Mouse (Mus musculus): ENCODE measurements at regions not wholly inside any gene's neighbourhood (a gene's known extent, or its start where the extent isn't known, plus 50 kb on each side); places are given as distances from the start of the nearest gene placed in this dataset.

DNA sequence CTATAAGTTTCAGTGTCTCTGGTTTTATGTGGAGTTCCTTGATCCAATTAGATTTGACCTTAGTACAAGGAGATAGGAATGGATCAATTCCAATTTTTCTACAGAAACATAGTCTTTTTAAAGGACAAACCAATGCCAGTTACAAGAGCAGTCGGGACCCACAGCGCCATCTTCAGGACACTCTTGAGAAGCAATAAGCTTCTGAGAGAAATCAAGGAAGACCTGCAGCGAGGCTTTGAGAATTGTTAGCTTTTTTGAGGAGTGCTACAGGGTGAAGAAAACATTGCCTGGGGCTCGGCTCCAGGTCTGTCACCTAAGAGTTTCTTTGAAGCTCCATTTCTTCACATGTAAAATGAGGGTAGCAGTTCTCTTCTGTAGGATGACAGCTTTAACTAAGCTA lies 112.0 kb upstream of the Ppm1h start:
- DNase-seq, result no peak

DNA sequence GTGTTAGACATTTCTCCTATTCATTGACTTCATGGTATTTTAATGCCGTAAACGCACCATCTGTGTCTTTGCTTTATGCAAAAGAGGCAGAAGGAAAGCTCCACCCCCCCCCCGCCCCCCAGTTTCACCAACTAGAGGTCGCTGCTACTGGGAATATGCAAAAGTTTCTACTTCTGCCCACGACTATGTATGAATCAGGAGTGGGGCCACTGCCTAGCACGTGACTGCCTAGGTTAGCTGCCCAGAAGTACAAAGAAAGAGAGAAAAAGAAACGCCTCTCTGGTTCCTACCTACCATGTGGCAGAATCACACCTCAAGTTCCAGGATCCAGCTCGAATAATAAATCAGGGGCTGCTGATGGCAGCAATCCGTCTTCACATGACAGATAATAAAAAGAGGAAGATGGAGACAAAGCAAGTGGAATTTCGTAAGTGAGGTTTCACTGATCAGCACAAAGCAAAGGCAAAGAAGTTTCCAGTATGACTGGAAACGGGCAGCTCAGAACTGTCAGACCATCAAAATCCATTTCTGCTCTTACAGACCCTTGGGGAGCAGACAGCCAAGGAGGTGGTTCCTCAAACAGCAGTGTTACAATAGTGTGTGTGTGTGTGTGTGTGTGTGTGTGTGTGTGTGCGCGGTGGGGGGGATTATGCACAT lies 108.9 kb upstream of the Ppm1h start:
- no peak for DNase-seq

DNA sequence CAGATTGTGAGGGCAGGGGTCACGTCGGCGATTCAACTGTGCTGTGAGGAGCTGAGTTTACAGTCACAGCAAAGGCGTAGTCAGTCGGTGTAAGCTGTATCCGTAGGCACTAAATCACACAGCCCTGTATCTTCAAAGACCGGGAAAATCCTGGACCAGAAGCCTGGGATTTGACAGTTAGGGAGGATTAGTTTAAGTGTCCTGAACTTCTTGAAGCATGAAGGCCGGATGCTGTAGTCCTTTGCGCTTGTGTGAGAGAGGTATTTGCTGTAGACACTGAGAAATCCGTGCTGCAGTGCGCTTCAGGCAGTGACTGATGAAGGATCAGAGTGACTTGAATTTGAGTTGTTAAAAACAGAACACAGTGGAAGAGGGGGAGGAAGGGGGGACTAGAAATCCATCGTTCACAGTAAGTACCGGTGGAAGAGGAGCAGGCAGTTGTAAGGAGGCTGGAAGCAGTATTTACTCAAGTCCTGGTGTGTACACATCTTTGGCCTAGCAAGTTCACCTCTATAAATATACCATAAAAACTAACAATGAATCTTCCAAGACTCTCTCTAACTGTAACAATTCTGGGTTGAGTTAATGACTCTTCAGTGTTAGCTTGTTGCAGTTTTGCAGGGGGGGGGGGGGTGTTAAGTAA lies 107.5 kb upstream of the Ppm1h start:
- no peak for DNase-seq

DNA sequence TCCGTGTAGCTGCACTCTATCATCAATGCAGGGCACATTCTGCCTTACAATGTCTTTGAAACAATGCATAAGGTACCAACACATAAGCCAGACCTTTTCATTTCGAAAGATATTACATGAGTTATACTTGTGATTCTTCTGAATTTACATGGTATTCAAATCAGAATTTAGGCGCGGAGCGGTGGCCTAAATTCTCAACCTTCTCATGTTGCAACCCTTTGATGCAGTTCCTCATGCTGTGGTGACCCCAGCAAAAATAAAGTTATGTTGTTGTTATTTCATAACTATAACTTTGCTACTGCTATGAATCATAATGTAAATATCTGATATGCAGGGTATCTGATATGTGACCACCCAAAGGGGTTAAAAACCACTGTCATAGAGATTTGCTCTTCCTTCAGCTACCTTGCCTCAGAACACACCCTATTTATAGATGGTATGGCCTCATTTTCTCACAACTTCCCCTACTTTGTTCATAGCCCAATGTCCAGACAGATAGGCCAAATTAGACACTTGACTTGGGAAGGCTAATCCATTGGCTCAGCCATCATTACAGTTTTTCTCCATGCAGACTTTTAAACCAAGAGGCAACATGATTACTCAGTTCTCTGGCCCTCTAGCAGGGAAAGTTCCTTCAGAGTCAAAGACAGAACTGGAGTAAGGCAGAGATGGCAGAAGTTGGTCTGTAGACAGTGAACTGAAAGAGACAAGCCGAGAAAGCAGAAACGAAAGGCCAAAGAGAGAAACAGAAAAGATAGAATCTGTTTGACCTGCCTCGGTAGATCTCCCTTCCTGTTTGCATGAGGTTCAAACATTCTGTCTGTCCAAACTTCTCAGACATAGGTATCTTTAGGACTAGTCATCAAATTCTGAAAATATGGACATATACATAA lies 102.1 kb upstream of the Ppm1h start:
- no peak for DNase-seq

DNA sequence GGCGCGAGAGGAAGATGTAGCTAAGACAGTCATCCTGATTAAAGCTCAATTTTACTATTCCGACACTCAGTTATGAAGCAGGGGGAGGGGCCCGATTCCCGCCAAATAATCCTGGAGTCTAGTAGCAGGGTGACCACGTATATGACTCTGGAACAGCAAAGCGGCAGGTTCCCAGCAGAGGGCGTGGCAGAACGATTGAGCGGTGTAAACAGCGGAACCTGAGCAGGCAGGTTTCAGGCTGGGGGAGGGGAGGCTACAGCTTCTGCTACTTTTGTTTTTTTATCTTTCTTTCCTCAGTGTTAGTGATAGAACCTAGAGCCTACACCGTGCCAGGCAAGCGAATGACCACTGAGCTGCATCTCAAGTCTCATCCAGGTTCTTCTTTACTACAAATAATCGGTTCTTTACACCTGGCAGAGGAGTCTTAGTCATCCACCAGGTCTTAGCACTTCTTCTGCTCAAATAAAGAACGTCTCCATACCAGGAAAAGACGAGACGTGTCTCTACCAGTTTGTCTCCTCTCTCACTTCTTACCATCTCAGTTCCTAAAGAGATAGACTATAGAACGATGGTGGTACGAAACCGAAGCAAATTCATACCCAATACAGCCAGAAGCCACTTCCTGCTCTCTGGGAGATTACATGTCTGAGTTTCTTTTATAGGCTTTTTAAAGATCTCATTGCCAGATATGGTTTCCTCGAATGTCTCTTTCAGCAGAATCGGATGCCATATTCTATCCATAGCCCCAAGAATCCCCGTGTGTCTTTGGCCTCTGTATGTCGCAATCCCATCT lies 100.2 kb upstream of the Ppm1h start:
- peak; percentile 21 for DNase-seq

DNA sequence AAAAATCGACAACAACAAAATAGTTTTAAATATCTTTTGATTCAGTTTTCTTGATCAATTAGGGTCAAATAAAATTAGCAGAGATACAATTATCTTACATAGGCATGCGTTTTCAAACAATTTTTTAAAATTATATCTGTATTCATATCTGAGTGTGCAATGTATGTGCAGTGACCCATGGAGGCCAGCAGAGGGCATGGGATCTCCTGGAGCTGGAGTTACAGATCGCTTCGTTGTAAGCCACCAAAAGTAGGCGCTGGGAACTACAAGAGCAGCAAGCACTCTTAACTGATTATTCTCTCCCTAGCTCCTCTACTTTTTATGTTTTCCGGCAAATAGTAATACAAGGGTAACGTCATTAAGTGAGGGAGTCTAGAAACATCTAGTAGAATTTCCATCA lies 97.5 kb upstream of the Ppm1h start:
- DNase-seq, result no peak

DNA sequence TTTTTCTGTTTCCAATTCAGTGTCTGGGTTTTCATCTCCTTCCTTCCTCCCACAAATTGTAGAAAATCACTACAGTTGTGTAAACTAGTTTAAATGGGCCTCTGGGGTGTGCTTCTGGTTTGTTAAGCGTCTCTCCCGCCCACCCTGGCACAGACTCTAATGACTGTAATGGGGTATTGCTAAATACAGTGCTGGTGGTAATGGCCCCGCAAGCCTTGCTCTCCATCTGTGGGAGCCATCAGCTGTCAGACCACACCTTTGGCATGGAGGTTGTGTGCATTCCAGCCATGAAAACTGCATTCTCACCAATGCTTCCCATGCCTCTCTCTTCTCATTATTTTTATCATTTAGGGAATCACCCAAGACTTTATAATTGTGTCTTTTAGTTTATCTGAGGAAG lies 91.0 kb upstream of the Ppm1h start:
- no peak for DNase-seq

DNA sequence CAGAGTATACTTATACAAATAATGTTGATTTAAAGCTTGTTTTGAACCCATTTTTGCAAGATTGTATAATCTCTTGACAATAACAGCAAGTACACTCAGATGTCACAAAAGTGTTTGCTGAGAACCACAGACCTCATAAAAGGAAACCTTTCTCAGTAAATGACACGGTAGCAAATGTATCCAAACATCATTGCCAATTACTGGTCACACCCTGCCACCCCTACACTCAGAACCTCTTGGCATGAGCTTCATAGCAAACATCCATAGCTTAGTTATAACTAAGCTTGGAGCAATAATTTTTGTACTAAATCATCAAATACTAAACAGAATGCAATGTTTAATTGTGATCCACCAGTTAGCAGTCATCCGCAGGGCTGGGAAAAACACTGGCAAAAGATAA lies 79.1 kb upstream of the Ppm1h start:
- no peak for DNase-seq

DNA sequence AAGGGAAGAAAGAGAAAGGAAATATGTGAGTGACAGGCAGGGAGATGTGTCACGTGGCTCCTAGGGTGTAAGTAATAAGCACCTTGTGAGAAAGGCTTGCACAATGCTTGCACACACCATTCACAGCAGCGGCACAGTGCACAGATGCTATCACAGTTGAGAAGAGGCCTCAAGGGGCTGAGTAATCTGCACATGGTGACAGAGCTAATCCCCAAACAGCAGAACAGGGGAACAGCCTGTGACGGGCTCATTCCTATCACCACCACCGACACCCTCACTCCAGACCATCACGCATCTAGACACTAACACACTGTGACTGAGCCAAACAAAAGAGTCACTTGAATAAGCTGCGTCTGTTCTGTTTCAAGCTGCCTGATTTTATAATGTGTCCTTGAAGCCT lies 76.2 kb upstream of the Ppm1h start:
- DNase-seq, result no peak

DNA sequence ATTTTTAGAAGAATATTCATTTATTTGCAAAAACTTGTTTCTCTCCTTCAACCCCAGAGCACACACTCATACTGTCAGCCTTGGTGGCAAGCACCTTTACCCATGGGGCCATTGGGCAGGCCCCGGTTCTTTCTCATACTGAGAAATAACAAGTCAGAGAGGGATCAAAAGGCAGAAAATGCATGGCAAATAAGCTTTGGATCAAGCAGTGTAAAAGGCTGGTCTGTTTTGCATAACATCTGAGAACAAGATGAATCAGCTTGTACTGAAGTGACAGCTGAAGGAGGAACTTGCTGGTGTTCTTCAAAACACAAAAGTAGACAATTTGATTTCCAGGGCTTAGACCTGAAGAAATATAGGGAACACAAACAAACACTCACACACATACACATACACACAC lies 74.6 kb upstream of the Ppm1h start:
- DNase-seq, result no peak

DNA sequence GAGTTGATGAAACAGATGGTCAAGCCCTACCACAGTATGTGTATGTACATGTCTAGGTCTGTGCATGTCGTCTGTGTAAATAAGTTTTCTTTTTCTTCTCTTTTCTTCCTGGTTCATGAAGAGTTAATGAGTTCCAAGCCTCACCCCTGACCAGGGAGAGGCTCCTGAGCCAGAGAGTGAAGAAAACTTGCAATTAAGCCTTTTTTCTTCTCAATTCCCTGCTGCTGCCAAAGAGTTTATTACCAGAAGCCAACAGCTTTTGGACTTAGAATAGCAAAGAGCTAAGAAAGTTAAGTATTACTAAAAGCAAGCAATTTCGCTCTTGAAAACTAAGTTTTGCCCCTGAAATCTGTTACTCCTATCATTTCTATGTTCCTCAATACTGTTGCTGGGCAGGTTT lies 65.3 kb upstream of the Ppm1h start:
- peak; percentile 43 for DNase-seq

DNA sequence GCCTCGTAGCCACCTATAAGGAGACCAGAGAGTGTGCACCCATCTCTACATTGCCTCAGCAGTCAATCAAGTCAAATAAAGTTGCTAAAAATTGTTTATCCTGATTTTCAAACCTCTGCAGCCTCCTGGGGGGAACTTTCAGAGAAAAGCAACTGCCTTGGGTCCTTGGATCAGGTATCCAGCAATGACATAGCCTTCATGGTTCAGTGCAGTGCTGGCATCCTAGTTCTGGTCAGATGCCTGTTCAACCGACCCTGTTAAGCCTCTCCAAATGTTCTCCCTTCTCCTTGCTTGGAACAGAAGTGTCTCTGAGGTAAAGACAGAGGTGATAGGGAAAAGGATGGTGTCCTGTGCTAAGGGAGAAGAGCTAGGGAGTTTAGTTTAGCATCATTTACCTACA lies 64.7 kb upstream of the Ppm1h start:
- DNase-seq, result peak; percentile 64

DNA sequence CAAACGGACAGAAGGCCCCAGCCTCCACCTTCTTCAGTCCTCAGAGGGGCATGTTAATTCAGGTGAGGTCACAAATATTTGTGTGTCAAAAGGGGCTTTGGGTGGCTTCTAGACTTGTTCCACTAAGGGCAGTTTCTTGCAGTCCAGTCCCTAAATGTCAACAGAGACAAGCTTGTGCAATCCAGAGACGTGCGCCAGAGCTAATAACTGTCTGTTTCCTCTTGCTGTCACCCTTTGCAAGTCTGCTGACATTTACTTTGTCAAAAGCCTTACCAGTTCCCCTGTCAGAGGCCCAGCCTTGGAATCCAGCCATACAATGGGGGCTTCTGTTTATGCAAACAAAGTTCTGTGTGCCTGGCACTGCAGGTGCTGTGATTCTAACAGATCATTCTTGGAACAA lies 63.8 kb upstream of the Ppm1h start:
- no peak for DNase-seq

DNA sequence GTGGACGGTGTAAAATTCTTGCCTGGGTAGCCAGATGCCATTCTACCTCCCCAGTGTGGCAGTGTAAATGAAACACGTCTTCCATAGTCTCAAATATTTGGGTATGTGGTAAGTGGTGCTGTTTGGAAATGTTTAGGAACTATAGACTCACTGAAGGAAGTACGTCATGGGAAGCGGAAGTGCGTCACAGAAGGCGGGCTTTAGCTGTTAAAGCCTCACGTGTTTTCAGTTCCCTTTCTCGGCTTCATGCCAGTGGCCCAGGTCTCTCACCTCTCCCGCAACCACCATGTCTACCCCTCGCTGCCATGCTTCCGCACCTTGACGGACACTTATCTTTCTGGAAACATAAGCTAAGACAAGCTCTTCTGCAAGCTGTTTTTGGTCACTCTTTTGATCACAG lies 62.9 kb upstream of the Ppm1h start:
- DNase-seq, result no peak

DNA sequence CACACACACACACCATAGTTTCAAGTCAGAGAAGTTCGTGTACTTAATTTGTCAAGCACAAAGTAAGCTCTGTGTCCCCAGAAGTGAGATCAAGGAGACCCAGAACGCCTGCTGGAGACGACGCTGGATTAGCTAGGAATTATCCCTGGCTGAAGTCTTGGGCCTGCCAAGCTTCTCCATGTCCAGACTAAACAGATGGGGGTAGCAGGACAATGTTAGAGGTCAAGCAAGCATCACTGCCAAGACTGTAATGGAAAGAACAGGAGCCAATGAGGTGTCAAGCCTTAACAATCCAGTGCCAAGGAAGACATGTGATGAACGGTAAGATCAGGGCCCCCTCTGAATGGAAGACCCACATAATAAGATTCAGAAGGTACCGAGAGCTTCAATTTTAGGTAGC lies 62.2 kb upstream of the Ppm1h start:
- DNase-seq, result no peak

DNA sequence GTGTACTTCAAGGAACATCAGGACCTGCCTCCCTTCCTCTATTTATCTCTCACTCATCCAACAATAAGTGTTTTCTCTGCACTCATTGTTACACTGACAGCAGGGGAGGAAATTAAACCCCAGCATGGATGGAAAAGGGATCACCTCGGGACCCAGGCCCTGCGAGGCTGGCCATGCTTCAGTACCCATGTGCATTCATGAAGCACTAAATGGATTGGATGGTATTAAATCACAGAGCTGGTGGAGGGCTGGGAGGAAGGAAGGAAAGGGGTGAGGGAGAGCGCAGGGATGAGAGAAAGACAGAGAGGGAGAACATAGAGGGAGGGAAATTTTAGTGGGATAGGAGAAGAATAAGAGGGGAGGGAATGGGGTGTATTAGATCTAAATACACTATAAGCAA lies 59.7 kb upstream of the Ppm1h start:
- DNase-seq, result no peak

DNA sequence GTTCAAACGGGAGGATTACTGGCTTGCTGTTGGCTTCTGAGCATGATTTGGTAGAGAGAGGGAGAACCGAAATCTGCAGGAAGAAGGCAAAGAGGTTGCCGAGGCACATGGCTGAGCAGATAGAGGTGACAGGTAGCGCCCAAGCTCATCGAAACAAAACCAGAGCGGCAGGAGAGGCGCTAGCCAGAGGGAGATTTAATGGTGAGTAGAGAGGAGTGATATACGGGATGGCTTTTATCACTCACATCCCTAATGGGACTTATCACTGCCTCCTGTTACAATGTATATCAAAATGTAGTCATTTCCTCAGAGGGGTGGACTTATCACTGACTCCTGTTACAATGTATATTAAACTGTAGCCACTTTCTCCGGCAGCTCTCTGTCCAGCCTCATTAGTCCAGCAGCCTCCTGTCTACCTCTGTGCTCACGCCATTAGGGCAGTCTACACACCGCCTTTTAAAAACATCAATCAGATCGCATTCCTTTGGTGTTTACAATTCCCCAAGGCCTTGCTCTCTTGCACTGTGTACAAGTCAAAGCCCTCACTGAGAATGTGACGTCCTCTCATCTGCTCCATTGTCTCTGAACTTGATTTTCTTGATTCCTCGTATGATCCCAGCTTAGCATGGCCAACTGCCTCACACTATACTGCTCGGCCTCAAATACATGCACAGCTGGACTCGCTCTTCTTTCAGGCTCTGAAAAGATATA lies 59.0 kb upstream of the Ppm1h start:
- DNase-seq, result no peak
